Mouse (Mus musculus): ENCODE measurements around the gene 2010111I01Rik. TPM values are rescaled to one million over a fixed set of nuclear protein-coding genes. Genes with fewer than 3 reads are reported as not detected.

Gene 2010111I01Rik
- total RNA-seq, 1 experiment = 58.3 TPM

- Histone ChIP-seq H3K9me3 (ENCODE audit: control insufficient read depth, insufficient read depth, low read depth, low read length) (no peaks in the 10 kb centered on the region), H3K4me1 (ENCODE audit: control insufficient read depth in 2 of 2, insufficient read depth in 2 of 2, low read length in 2 of 2, poor library complexity in 1 of 2) (0 out of 4 replicates have a peak, but pooled peaks cover 0 to 2% of the 10 kb centered on the region in 2 experiments), H3K36me3 (ENCODE audit: control insufficient read depth, insufficient read depth, low read length, poor library complexity, severe bottlenecking) (no peaks in the 10 kb centered on the region), H3K4me3 (ENCODE audit: insufficient read depth in 1 of 2, low read depth in 1 of 2, low read length in 2 of 2, poor library complexity in 1 of 2, severe bottlenecking in 1 of 2) (no peak overlapping the region), H3K9ac (ENCODE audit: insufficient read depth, low read depth, low read length, poor library complexity, severe bottlenecking) (no peak overlapping the region), H3K27ac (ENCODE audit: insufficient read depth, low read depth, low read length, poor library complexity, severe bottlenecking) (no peak overlapping the region)
- DNase-seq (ENCODE audit: low read depth, low spot score) = no peak
- no peak for TF ChIP-seq MAFK (IDR thresholded peaks at IDR 0.05; ENCODE audit: insufficient read depth, low read depth, low read length)
- no peak for TF ChIP-seq ZNF384 (IDR thresholded peaks at IDR 0.05; ENCODE audit: low read depth, low read length)
- TF ChIP-seq CHD2 (IDR thresholded peaks at IDR 0.05; ENCODE audit: low read depth, low read length) = no peak
- no peak for TF ChIP-seq ZC3H11A (IDR thresholded peaks at IDR 0.05; ENCODE audit: borderline replicate concordance, low read depth, low read length)
- no peak for TF ChIP-seq HCFC1 (IDR thresholded peaks at IDR 0.05; ENCODE audit: borderline replicate concordance, insufficient read depth, low read length)
- in situ Hi-C loops (cut with MboI; ENCODE audit: low sequenced_read_pairs in 2 of 2, unreplicated experiment in 2 of 2) = no loop called here
Observed at GRCm38 (mm10) chr13:62963358-62963757, 1.3 kb upstream of the 2010111I01Rik start.

GRCm38 (mm10) chr13:62968223-62968622, 3.5 kb downstream of the 2010111I01Rik start:
- no peak for DNase-seq (ENCODE audit: low read depth, low spot score)
- H3K4me3 ChIP-seq (ENCODE audit: insufficient read depth in 1 of 2, low read depth in 1 of 2, low read length in 2 of 2, poor library complexity in 1 of 2, severe bottlenecking in 1 of 2) = no peak overlapping the region
- no peaks in the 10 kb centered on the region for H3K9me3 ChIP-seq (ENCODE audit: control insufficient read depth, insufficient read depth, low read depth, low read length)
- H3K27ac ChIP-seq (ENCODE audit: insufficient read depth, low read depth, low read length, poor library complexity, severe bottlenecking) = no peak overlapping the region
- no peaks in the 10 kb centered on the region for H3K36me3 ChIP-seq (ENCODE audit: control insufficient read depth, insufficient read depth, low read length, poor library complexity, severe bottlenecking)
- in situ Hi-C loops (cut with MboI; ENCODE audit: low sequenced_read_pairs in 2 of 2, unreplicated experiment in 2 of 2) = no loop called here
- H3K9ac ChIP-seq (ENCODE audit: insufficient read depth, low read depth, low read length, poor library complexity, severe bottlenecking) = no peak overlapping the region
- TF ChIP-seq CHD2 (IDR thresholded peaks at IDR 0.05; ENCODE audit: low read depth, low read length) = no peak
- no peak for TF ChIP-seq MAFK (IDR thresholded peaks at IDR 0.05; ENCODE audit: insufficient read depth, low read depth, low read length)
- TF ChIP-seq ZNF384 (IDR thresholded peaks at IDR 0.05; ENCODE audit: low read depth, low read length) = no peak
- no peak for TF ChIP-seq HCFC1 (IDR thresholded peaks at IDR 0.05; ENCODE audit: borderline replicate concordance, insufficient read depth, low read length)
- TF ChIP-seq ZC3H11A (IDR thresholded peaks at IDR 0.05; ENCODE audit: borderline replicate concordance, low read depth, low read length) = no peak
- H3K4me1 ChIP-seq (ENCODE audit: control insufficient read depth in 2 of 2, insufficient read depth in 2 of 2, low read length in 2 of 2, poor library complexity in 1 of 2) = 0 out of 4 replicates have a peak, but pooled peaks cover 0 to 2% of the 10 kb centered on the region in 2 experiments

- no peak for DNase-seq (ENCODE audit: low read depth, low spot score)
- no peaks in the 10 kb centered on the region for H3K9me3 ChIP-seq (ENCODE audit: control insufficient read depth, insufficient read depth, low read depth, low read length)
- in situ Hi-C loops (cut with MboI; ENCODE audit: low sequenced_read_pairs in 2 of 2, unreplicated experiment in 2 of 2) = no loop called here
Observed at GRCm38 (mm10) chr13:62970515-62971269, 6.0 kb downstream of the 2010111I01Rik start.

GRCm38 (mm10) chr13:62972403-62972802, 7.7 kb downstream of the 2010111I01Rik start:
- no peaks in the 10 kb centered on the region for H3K4me1 ChIP-seq (ENCODE audit: control insufficient read depth in 2 of 2, insufficient read depth in 2 of 2, low read length in 2 of 2, poor library complexity in 1 of 2)
- no peak overlapping the region for H3K9ac ChIP-seq (ENCODE audit: insufficient read depth, low read depth, low read length, poor library complexity, severe bottlenecking)
- no peak overlapping the region for H3K27ac ChIP-seq (ENCODE audit: insufficient read depth, low read depth, low read length, poor library complexity, severe bottlenecking)
- TF ChIP-seq CHD2 (IDR thresholded peaks at IDR 0.05; ENCODE audit: low read depth, low read length) (no peak), HCFC1 (IDR thresholded peaks at IDR 0.05; ENCODE audit: borderline replicate concordance, insufficient read depth, low read length) (no peak), ZNF384 (IDR thresholded peaks at IDR 0.05; ENCODE audit: low read depth, low read length) (no peak), MAFK (IDR thresholded peaks at IDR 0.05; ENCODE audit: insufficient read depth, low read depth, low read length) (no peak), ZC3H11A (IDR thresholded peaks at IDR 0.05; ENCODE audit: borderline replicate concordance, low read depth, low read length) (no peak)
- no peak overlapping the region for H3K4me3 ChIP-seq (ENCODE audit: insufficient read depth in 1 of 2, low read depth in 1 of 2, low read length in 2 of 2, poor library complexity in 1 of 2, severe bottlenecking in 1 of 2)
- DNase-seq (ENCODE audit: low read depth, low spot score) = no peak
- no peaks in the 10 kb centered on the region for H3K36me3 ChIP-seq (ENCODE audit: control insufficient read depth, insufficient read depth, low read length, poor library complexity, severe bottlenecking)
- in situ Hi-C loops (cut with MboI; ENCODE audit: low sequenced_read_pairs in 2 of 2, unreplicated experiment in 2 of 2) = no loop called here
- no peaks in the 10 kb centered on the region for H3K9me3 ChIP-seq (ENCODE audit: control insufficient read depth, insufficient read depth, low read depth, low read length)

More at GRCm38 (mm10) chr13:62970515-62971269, 6.0 kb downstream of the 2010111I01Rik start:
- Histone ChIP-seq H3K36me3 (ENCODE audit: control insufficient read depth, insufficient read depth, low read length, poor library complexity, severe bottlenecking) (no peaks in the 10 kb centered on the region), H3K9ac (ENCODE audit: insufficient read depth, low read depth, low read length, poor library complexity, severe bottlenecking) (no peak overlapping the region), H3K27ac (ENCODE audit: insufficient read depth, low read depth, low read length, poor library complexity, severe bottlenecking) (no peak overlapping the region), H3K4me3 (ENCODE audit: insufficient read depth in 1 of 2, low read depth in 1 of 2, low read length in 2 of 2, poor library complexity in 1 of 2, severe bottlenecking in 1 of 2) (no peak overlapping the region), H3K4me1 (ENCODE audit: control insufficient read depth in 2 of 2, insufficient read depth in 2 of 2, low read length in 2 of 2, poor library complexity in 1 of 2) (no peaks in the 10 kb centered on the region)
- TF ChIP-seq MAFK (IDR thresholded peaks at IDR 0.05; ENCODE audit: insufficient read depth, low read depth, low read length) = no peak
- TF ChIP-seq ZC3H11A (IDR thresholded peaks at IDR 0.05; ENCODE audit: borderline replicate concordance, low read depth, low read length) = no peak
- no peak for TF ChIP-seq CHD2 (IDR thresholded peaks at IDR 0.05; ENCODE audit: low read depth, low read length)
- TF ChIP-seq ZNF384 (IDR thresholded peaks at IDR 0.05; ENCODE audit: low read depth, low read length) = no peak
- TF ChIP-seq HCFC1 (IDR thresholded peaks at IDR 0.05; ENCODE audit: borderline replicate concordance, insufficient read depth, low read length) = no peak
